Mouse (Mus musculus) stomach, postnatal 0 days (tissue): ENCODE results near the gene Celf6. TPM values are rescaled to one million over a fixed set of nuclear protein-coding genes. Genes with fewer than 3 reads are reported as not detected.

ENCODE experiments used
- ATAC-seq: fragments of 200-750 bp; cut with Nextera tagmentation; 2 replicates; pipeline ENCODE4 v1.8.0; 2017; ENCODE audit not compliant: low FRiP score, low TSS enrichment
- DNase-seq: peaks from one replicate; pipeline ENCODE4 v3.0.0-alpha.2; 2016; ENCODE audit warnings: low spot score
- H3K27ac ChIP-seq: fragments of 300-500 bp; sonication (generic); replicated peaks from 2 replicates; pipeline ENCODE4 v1.5.1; 2014; ENCODE audit warnings: mild to moderate bottlenecking, control low read depth
- H3K27me3 ChIP-seq: fragments of 300-500 bp; sonication (generic); 2 replicates; pipeline ENCODE4 v1.6.1; 2014; ENCODE audit warnings: low read length; ENCODE audit not compliant: control insufficient read depth, insufficient read depth
- H3K36me3 ChIP-seq: fragments of 300-500 bp; sonication (generic); 2 replicates; pipeline ENCODE4 v1.6.1; 2014; ENCODE audit warnings: low read length, mixed read lengths; ENCODE audit not compliant: control insufficient read depth, insufficient read depth
- H3K4me1 ChIP-seq: fragments of 300-500 bp; sonication (generic); replicated peaks from 2 replicates; pipeline ENCODE4 v1.6.1; 2014; ENCODE audit warnings: antibody characterized with exemption; ENCODE audit not compliant: control insufficient read depth, insufficient read depth
- H3K4me2 ChIP-seq: fragments of 300-500 bp; sonication (generic); replicated peaks from 2 replicates; pipeline ENCODE4 v1.6.1; 2014; ENCODE audit warnings: low read depth, mild to moderate bottlenecking, control low read depth, moderate library complexity
- H3K4me3 ChIP-seq: fragments of 300-500 bp; sonication (generic); 2 replicates; pipeline ENCODE4 v1.5.1; 2014; ENCODE audit warnings: low read depth, low read length, control low read depth
- H3K9ac ChIP-seq: fragments of 300-500 bp; sonication (generic); 2 replicates; pipeline ENCODE4 v1.6.1; 2014; ENCODE audit warnings: mild to moderate bottlenecking, low read length, control low read depth, mixed read lengths
- H3K9me3 ChIP-seq: fragments of 300-500 bp; sonication (generic); 2 replicates; pipeline ENCODE4 v1.6.1; 2016; ENCODE audit warnings: low read length; ENCODE audit not compliant: control insufficient read depth
- CTCF ChIP-seq: IDR thresholded peaks from 2 replicates; pipeline ENCODE4 v1.5.1; 2016; ENCODE audit warnings: antibody characterized with exemption, low read depth, mild to moderate bottlenecking, moderate library complexity
- EP300 ChIP-seq: optimal IDR thresholded peaks from 2 replicates; pipeline ENCODE3; 2016; ENCODE audit warnings: antibody characterized with exemption
- WGBS: fragments of 180-500 bp; shearing (Covaris S2); extraction: QIAGEN DNeasy Blood & Tissue Kit; methylation state at CpG from one replicate; pipeline ENCODE4 v1.1.7; 2014; 5-methylcytosine and 5-hydroxymethylcytosine counted together
- polyA plus RNA-seq: library from polyadenylated mRNA; unstranded; fragments of >200 nt; fragmentation: Nextera tagmentation; extraction: Ambion mirVana; gene quantifications from 2 replicates; pipeline ENCODE4 v1.2.1, GENCODE M21; 2015

Celf6 gene
- polyA plus RNA-seq, 1 experiment from 2014 or later = 4.5 TPM

GRCm38 (mm10) chr9:59588710-59589671 is 11.3 kb downstream of the Celf6 start:
- Histone ChIP-seq H3K27ac (no peak overlapping the region), H3K4me1 (no peaks in the 10 kb centered on the region), H3K36me3 (no peaks in the 10 kb centered on the region), H3K27me3 (no peaks in the 10 kb centered on the region), H3K9ac (no peak overlapping the region), H3K4me2 (no peak overlapping the region), H3K4me3 (no peak overlapping the region), H3K9me3 (no peaks in the 10 kb centered on the region)
- no peak for DNase-seq
- 0 out of 2 replicates have a peak, but pooled peaks have one; percentile 20 for ATAC-seq
- no peak for TF ChIP-seq EP300
- TF ChIP-seq CTCF = no peak
- WGBS = 44% methylated on average over 12 of the region's 12 CpGs

GRCm38 (mm10) chr9:59589703-59590439 is 12.2 kb downstream of the Celf6 start:
- TF ChIP-seq EP300 (no peak), CTCF (no peak)
- Histone ChIP-seq H3K9me3 (no peaks in the 10 kb centered on the region), H3K27me3 (no peaks in the 10 kb centered on the region), H3K27ac (no peak overlapping the region), H3K4me1 (no peaks in the 10 kb centered on the region), H3K4me3 (no peak overlapping the region), H3K36me3 (no peaks in the 10 kb centered on the region), H3K4me2 (no peak overlapping the region), H3K9ac (no peak overlapping the region)
- WGBS = 68% methylated on average over 10 of the region's 10 CpGs
- no peak for DNase-seq
- no peak for ATAC-seq

DNA sequence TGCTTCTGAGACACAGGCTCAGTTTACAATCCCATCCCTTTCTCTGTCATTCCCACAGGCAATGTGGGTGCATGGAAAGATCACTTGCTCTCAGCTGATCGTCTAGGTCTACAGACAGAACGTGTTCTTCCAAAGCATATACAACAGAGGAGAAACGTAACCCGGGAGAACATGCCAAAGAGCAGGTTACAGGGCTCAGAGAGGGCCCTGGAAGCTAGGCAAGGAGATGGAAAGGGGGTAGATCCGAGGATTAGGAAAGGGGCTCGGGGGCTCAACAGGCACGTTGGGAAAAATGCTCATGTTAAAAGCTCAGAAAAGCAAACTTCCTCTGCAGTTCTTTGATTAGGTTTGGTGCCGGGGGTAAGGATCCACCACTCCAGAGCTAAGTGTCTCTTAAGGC is 23.9 kb downstream of the Celf6 start:
- Histone ChIP-seq H3K27me3 (no peaks in the 10 kb centered on the region), H3K36me3 (no peaks in the 10 kb centered on the region), H3K27ac (no peak overlapping the region), H3K4me1 (no peaks in the 10 kb centered on the region), H3K4me3 (no peak overlapping the region), H3K9ac (no peak overlapping the region), H3K4me2 (no peak overlapping the region), H3K9me3 (no peaks in the 10 kb centered on the region)
- DNase-seq (no peak), ATAC-seq (no peak)
- 58% methylated on average over 8 of the region's 8 CpGs for WGBS
- TF ChIP-seq EP300 = no peak
- TF ChIP-seq CTCF = no peak

DNA sequence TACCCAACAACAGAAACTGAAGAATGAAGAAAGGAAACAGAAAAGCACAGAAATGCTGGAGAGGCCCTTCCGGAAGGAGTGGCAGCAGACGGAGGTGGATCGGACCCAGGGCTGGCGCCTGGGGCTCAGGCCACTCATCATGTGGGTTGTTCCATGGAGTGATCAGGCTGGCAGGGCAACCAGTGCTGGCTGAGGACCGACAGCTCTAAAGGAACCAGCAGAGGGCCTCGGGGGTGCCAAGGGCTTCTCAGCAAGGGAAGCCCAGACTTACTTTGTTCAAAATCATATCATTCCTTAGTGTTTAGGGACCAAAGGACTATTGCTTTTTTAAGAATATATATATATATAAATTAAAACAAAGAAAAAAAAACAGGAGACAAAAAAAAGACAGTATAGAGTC is 28.2 kb downstream of the Celf6 start:
- Histone ChIP-seq H3K4me2 (no peak overlapping the region), H3K9me3 (no peaks in the 10 kb centered on the region), H3K36me3 (no peaks in the 10 kb centered on the region), H3K4me3 (no peak overlapping the region), H3K9ac (no peak overlapping the region), H3K27ac (no peak overlapping the region), H3K4me1 (no peaks in the 10 kb centered on the region), H3K27me3 (no peaks in the 10 kb centered on the region)
- WGBS = 63% methylated on average over 6 of the region's 6 CpGs
- DNase-seq (no peak), ATAC-seq (no peak)
- TF ChIP-seq EP300 (no peak), CTCF (peak; percentile 23; the same call in 1 of the 2 replicates)

- Histone ChIP-seq H3K4me3 (no peak overlapping the region), H3K4me2 (no peak overlapping the region), H3K27me3 (no peaks in the 10 kb centered on the region), H3K36me3 (no peaks in the 10 kb centered on the region), H3K9ac (no peak overlapping the region), H3K27ac (0 out of 2 replicates have a peak overlapping the region, but pooled peaks have one; percentile 24), H3K4me1 (no peaks in the 10 kb centered on the region), H3K9me3 (no peaks in the 10 kb centered on the region)
- TF ChIP-seq CTCF = no peak
- no peak for TF ChIP-seq EP300
- WGBS = 80% methylated on average over 2 of the region's 2 CpGs
- DNase-seq (no peak), ATAC-seq (peak; percentile 85)
Measured at GRCm38 (mm10) chr9:59610950-59611349, 33.2 kb downstream of the Celf6 start.

DNA sequence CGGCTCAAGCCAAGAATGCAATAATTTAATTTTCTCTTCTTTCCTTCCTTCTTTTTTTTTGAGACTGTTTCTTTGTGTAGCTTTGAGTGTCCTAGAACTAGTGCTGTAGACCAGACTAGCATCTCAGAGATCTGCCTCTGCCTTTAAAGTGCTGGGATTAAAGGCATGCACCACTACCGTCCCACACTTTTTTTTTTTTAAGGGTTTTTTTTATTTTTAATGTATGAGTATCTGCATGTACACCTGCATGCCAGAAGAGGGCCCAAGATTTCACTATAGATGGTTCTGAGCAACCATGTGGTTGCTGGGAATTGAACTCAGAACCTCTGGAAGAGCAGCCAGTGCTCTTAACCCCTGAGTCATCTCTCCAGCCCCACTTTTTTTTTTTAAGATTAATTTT is 38.1 kb downstream of the Celf6 start:
- Histone ChIP-seq H3K27ac (no peak overlapping the region), H3K27me3 (no peaks in the 10 kb centered on the region), H3K4me3 (no peak overlapping the region), H3K4me2 (no peak overlapping the region), H3K4me1 (no peaks in the 10 kb centered on the region), H3K9ac (no peak overlapping the region), H3K9me3 (no peaks in the 10 kb centered on the region), H3K36me3 (no peaks in the 10 kb centered on the region)
- TF ChIP-seq EP300 (no peak), CTCF (no peak)
- WGBS = 83% methylated on average over 2 of the region's 2 CpGs
- no peak for ATAC-seq
- DNase-seq = no peak
